Mouse (Mus musculus): Measurements from ENCODE around the gene Mpp3.

Gene Mpp3

GRCm38 (mm10) chr11:102028087-102028816 is at the start of gene Mpp3:
Gene Mpp3 (minus strand): TSS chr11:102028461.
- DNase-seq (ENCODE audit: low spot score): no peak

- DNase-seq (ENCODE audit: low spot score): no peak
Observed at GRCm38 (mm10) chr11:102073722-102074121, 45.5 kb upstream of the Mpp3 start.

- DNase-seq (ENCODE audit: low spot score): no peak
Observed at GRCm38 (mm10) chr11:102072729-102073128, 44.5 kb upstream of the Mpp3 start.

GRCm38 (mm10) chr11:102070426-102070825 is 42.2 kb upstream of the Mpp3 start:
- no peak for DNase-seq (ENCODE audit: low spot score)

GRCm38 (mm10) chr11:102069633-102070032 is 41.4 kb upstream of the Mpp3 start:
- DNase-seq (ENCODE audit: low spot score): no peak

GRCm38 (mm10) chr11:102068969-102069368 is 40.7 kb upstream of the Mpp3 start:
- DNase-seq (ENCODE audit: low spot score): no peak

- DNase-seq (ENCODE audit: low spot score): no peak
Observed at GRCm38 (mm10) chr11:102063076-102063475, 34.8 kb upstream of the Mpp3 start.

- DNase-seq (ENCODE audit: low spot score): no peak
Observed at GRCm38 (mm10) chr11:102061941-102062473, 33.7 kb upstream of the Mpp3 start.

GRCm38 (mm10) chr11:102061236-102061940 is 33.1 kb upstream of the Mpp3 start:
- DNase-seq (ENCODE audit: low spot score): peak; percentile 63

- DNase-seq (ENCODE audit: low spot score): no peak
Observed at GRCm38 (mm10) chr11:102053847-102054246, 25.6 kb upstream of the Mpp3 start.

GRCm38 (mm10) chr11:102053183-102053582 is 24.9 kb upstream of the Mpp3 start:
- DNase-seq (ENCODE audit: low spot score): no peak

- no peak for DNase-seq (ENCODE audit: low spot score)
Observed at GRCm38 (mm10) chr11:102052697-102053096, 24.4 kb upstream of the Mpp3 start.

GRCm38 (mm10) chr11:102051954-102052353 is 23.7 kb upstream of the Mpp3 start:
- no peak for DNase-seq (ENCODE audit: low spot score)

- DNase-seq (ENCODE audit: low spot score): no peak
Observed at GRCm38 (mm10) chr11:102051541-102051940, 23.3 kb upstream of the Mpp3 start.

GRCm38 (mm10) chr11:102049875-102050482 is 21.7 kb upstream of the Mpp3 start:
- DNase-seq (ENCODE audit: low spot score): no peak

- no peak for DNase-seq (ENCODE audit: low spot score)
Observed at GRCm38 (mm10) chr11:102046607-102047006, 18.3 kb upstream of the Mpp3 start.

- no peak for DNase-seq (ENCODE audit: low spot score)
Observed at GRCm38 (mm10) chr11:102044691-102045212, 16.5 kb upstream of the Mpp3 start.

GRCm38 (mm10) chr11:102043381-102043780 is 15.1 kb upstream of the Mpp3 start:
- DNase-seq (ENCODE audit: low spot score): no peak

- no peak for DNase-seq (ENCODE audit: low spot score)
Observed at GRCm38 (mm10) chr11:102042971-102043370, 14.7 kb upstream of the Mpp3 start.

GRCm38 (mm10) chr11:102041350-102041949 is 13.2 kb upstream of the Mpp3 start, which contains the start of gene Cd300lg:
Gene Cd300lg (plus strand): TSS chr11:102041509.
- DNase-seq (ENCODE audit: low spot score): no peak

- DNase-seq (ENCODE audit: low spot score): no peak
Observed at GRCm38 (mm10) chr11:102040646-102041045, 12.4 kb upstream of the Mpp3 start.

- peak; percentile 60 for DNase-seq (ENCODE audit: low spot score)
Observed at GRCm38 (mm10) chr11:102040138-102040524, 11.9 kb upstream of the Mpp3 start.
